Mouse (Mus musculus) heart, embryonic 14.5 days (tissue): ENCODE data around the gene Shc3. TPM values are rescaled to one million over a fixed set of nuclear protein-coding genes. Genes with fewer than 3 reads are reported as not detected.

Experiments
- ATAC-seq: fragments of 200-750 bp; cut with Nextera tagmentation; 2 replicates; pipeline ENCODE4 v1.8.0; 2017; ENCODE audit warnings: low read depth, moderate TSS enrichment; ENCODE audit not compliant: insufficient number of reproducible peaks, insufficient read depth, low FRiP score
- H3K27ac ChIP-seq, 2 experiments: fragments of 200-500 bp in 1 of 2; fragments of 300-500 bp in 1 of 2; sonication (generic) in 1 of 2; replicated peaks in 1 of 2; 2 replicates each; pipeline ENCODE4 v1.5.1; 2012 to 2014; ENCODE audit warnings: low read depth in 2 of 2, low read length in 2 of 2, control low read depth in 1 of 2, mild to moderate bottlenecking in 1 of 2, mixed read lengths in 1 of 2; ENCODE audit not compliant: control insufficient read depth in 1 of 2, insufficient read depth in 1 of 2
- H3K27me3 ChIP-seq: fragments of 300-500 bp; sonication (generic); 2 replicates; pipeline ENCODE4 v1.6.1; 2014; ENCODE audit warnings: mild to moderate bottlenecking, low read length, control low read depth; ENCODE audit not compliant: control insufficient read depth, insufficient read depth
- H3K36me3 ChIP-seq: fragments of 300-500 bp; sonication (generic); 2 replicates; pipeline ENCODE4 v1.6.1; 2014; ENCODE audit warnings: mild to moderate bottlenecking, control low read depth, low read length, mixed read lengths; ENCODE audit not compliant: control insufficient read depth, insufficient read depth
- H3K4me1 ChIP-seq, 2 experiments: fragments of 200-500 bp in 1 of 2; fragments of 300-500 bp in 1 of 2; sonication (generic) in 1 of 2; 2 replicates each; pipeline ENCODE4 v1.6.1; 2012 to 2014; ENCODE audit warnings: low read length in 2 of 2, control low read depth in 1 of 2, mixed read lengths in 1 of 2; ENCODE audit not compliant: control insufficient read depth in 2 of 2, insufficient read depth in 2 of 2
- H3K4me2 ChIP-seq: fragments of 300-500 bp; sonication (generic); 2 replicates; pipeline ENCODE4 v1.6.1; 2014; ENCODE audit warnings: mild to moderate bottlenecking, low read length
- H3K4me3 ChIP-seq, 2 experiments: fragments of 200-500 bp in 1 of 2; fragments of 300-500 bp in 1 of 2; sonication (generic) in 1 of 2; 2 replicates each; pipeline ENCODE4 v1.5.1; 2012 to 2014; ENCODE audit warnings: low read length in 2 of 2, mild to moderate bottlenecking in 2 of 2, control low read depth in 1 of 2, low read depth in 1 of 2, moderate library complexity in 1 of 2; ENCODE audit not compliant: control insufficient read depth in 1 of 2, insufficient read depth in 1 of 2
- H3K9ac ChIP-seq: fragments of 300-500 bp; sonication (generic); 2 replicates; pipeline ENCODE4 v1.6.1; 2014; ENCODE audit warnings: mild to moderate bottlenecking, low read length
- H3K9me3 ChIP-seq: fragments of 300-500 bp; sonication (generic); 2 replicates; pipeline ENCODE4 v1.6.1; 2016; ENCODE audit warnings: low read length, control low read depth; ENCODE audit not compliant: control insufficient read depth
- WGBS: fragments of 180-500 bp; shearing (Covaris S2); extraction: QIAGEN DNeasy Blood & Tissue Kit; methylation state at CpG from one replicate; pipeline ENCODE4 v1.1.7; 2014; 5-methylcytosine and 5-hydroxymethylcytosine counted together
- polyA plus RNA-seq: library from polyadenylated mRNA; unstranded; fragments of >200 nt; fragmentation: Nextera tagmentation; extraction: Ambion mirVana; gene quantifications from 2 replicates; pipeline ENCODE4 v1.2.1, GENCODE M21; 2014

Gene Shc3
- polyA plus RNA-seq, 1 experiment from 2014 or later, result not detected

GRCm38 (mm10) chr13:51391359-51391916, 177.8 kb downstream of the Shc3 start:
- Histone ChIP-seq H3K4me3 (no peak overlapping the region), H3K27me3 (no peaks in the 10 kb centered on the region), H3K4me2 (no peak overlapping the region), H3K36me3 (no peaks in the 10 kb centered on the region), H3K9ac (no peak overlapping the region), H3K9me3 (peaks cover 9% of the 10 kb centered on the region), H3K4me1 (peaks cover 3 to 10% of the 10 kb centered on the region in 2 experiments; a peak in 2 of 4 replicates), H3K27ac (no peak overlapping the region)
- WGBS, result 84% methylated on average over 6 of the region's 6 CpGs
- no peak for ATAC-seq

GRCm38 (mm10) chr13:51390398-51390797, 178.8 kb downstream of the Shc3 start:
- no peak for ATAC-seq
- Histone ChIP-seq H3K27ac (no peak overlapping the region), H3K4me1 (peaks cover 3 to 10% of the 10 kb centered on the region in 2 experiments; a peak in 2 of 4 replicates), H3K4me2 (no peak overlapping the region), H3K9me3 (peaks cover 8% of the 10 kb centered on the region), H3K9ac (no peak overlapping the region), H3K27me3 (no peaks in the 10 kb centered on the region), H3K36me3 (no peaks in the 10 kb centered on the region), H3K4me3 (no peak overlapping the region)
- 64% methylated on average over 4 of the region's 4 CpGs for WGBS

GRCm38 (mm10) chr13:51387908-51388307, 181.3 kb downstream of the Shc3 start:
- Histone ChIP-seq H3K27ac (0 out of 4 replicates have a peak overlapping the region, but pooled peaks of 1 of the 2 experiments have one; percentile 6), H3K9ac (0 out of 2 replicates have a peak overlapping the region, but pooled peaks have one; percentile 4), H3K27me3 (no peaks in the 10 kb centered on the region), H3K4me2 (0 out of 2 replicates have a peak overlapping the region, but pooled peaks have one; percentile 8), H3K4me3 (no peak overlapping the region), H3K9me3 (no peaks in the 10 kb centered on the region), H3K36me3 (no peaks in the 10 kb centered on the region), H3K4me1 (peaks cover 3 to 10% of the 10 kb centered on the region in 2 experiments; a peak in 2 of 4 replicates)
- 8% methylated on average over 4 of the region's 4 CpGs for WGBS
- no peak for ATAC-seq

GRCm38 (mm10) chr13:51384899-51385298, 184.3 kb downstream of the Shc3 start:
- H3K4me2 ChIP-seq, result no peak overlapping the region
- no peaks in the 10 kb centered on the region for H3K27me3 ChIP-seq
- no peaks in the 10 kb centered on the region for H3K36me3 ChIP-seq
- ATAC-seq, result no peak
- no peaks in the 10 kb centered on the region for H3K9me3 ChIP-seq
- WGBS, result 89% methylated on average over 2 of the region's 2 CpGs
- H3K9ac ChIP-seq, result no peak overlapping the region
- no peak overlapping the region for H3K4me3 ChIP-seq
- H3K4me1 ChIP-seq, result peaks cover 9 to 18% of the 10 kb centered on the region in 2 experiments
- no peak overlapping the region for H3K27ac ChIP-seq

GRCm38 (mm10) chr13:51381498-51381897, 187.7 kb downstream of the Shc3 start:
- H3K36me3 ChIP-seq, result no peaks in the 10 kb centered on the region
- H3K9ac ChIP-seq, result no peak overlapping the region
- H3K4me1 ChIP-seq, result peaks cover 21 to 34% of the 10 kb centered on the region in 2 experiments
- no peak overlapping the region for H3K27ac ChIP-seq
- ATAC-seq, result no peak
- no peaks in the 10 kb centered on the region for H3K9me3 ChIP-seq
- WGBS, result 92% methylated on average over 6 of the region's 6 CpGs
- H3K4me2 ChIP-seq, result no peak overlapping the region
- H3K4me3 ChIP-seq, result no peak overlapping the region
- no peaks in the 10 kb centered on the region for H3K27me3 ChIP-seq

Other genes starting within 250 kb of the Shc3 start
- gene S1pr3, start 160.8 kb downstream of the Shc3 start, polyA plus RNA-seq, result 15.2 and 16.3 TPM in 2 replicates
- 280 and 300 TPM in 2 replicates for gene Cks2, start 75.8 kb upstream of the Shc3 start, polyA plus RNA-seq
- 26.0 and 27.7 TPM in 2 replicates for gene Secisbp2, start 82.3 kb upstream of the Shc3 start, polyA plus RNA-seq
- 17.4 and 21.1 TPM in 2 replicates for gene Sema4d, start 224.3 kb upstream of the Shc3 start, polyA plus RNA-seq